Mouse (Mus musculus) left cerebral cortex, adult 2 months (tissue): ENCODE results near the gene Atp1b3. TPM values are rescaled to one million over a fixed set of nuclear protein-coding genes. Genes with fewer than 3 reads are reported as not detected.
"Not testable (repeated sequence)": the region's sequence is repeated elsewhere in the genome, so short reads cannot be mapped to it uniquely, and the experiment has no call there.

ENCODE experiments used
- DNase-seq, 2 experiments: peaks; one replicate each; pipeline ENCODE4 v3.0.0; 2021 to 2022; ENCODE audit warnings: low spot score in 2 of 2, mixed read lengths in 1 of 2; ENCODE audit errors: extremely low spot score in 1 of 2
- H3K27ac ChIP-seq: fragments of 200-600 bp; 2 replicates; pipeline ENCODE4 v1.8.1; 2022
- H3K4me3 ChIP-seq: fragments of 200-600 bp; 2 replicates; pipeline ENCODE4 v1.8.1; 2022
- CTCF ChIP-seq: fragments of 200-600 bp; IDR thresholded peaks from 2 replicates; pipeline ENCODE4 v1.8.1; 2022; ENCODE audit warnings: antibody characterized with exemption, mild to moderate bottlenecking, moderate library complexity
- intact Hi-C: fragments of 180-260 bp; cut with DNase I; formaldehyde crosslinking; loops from one replicate; pipeline ENCODE4 v1.15.1; 2025
- long read RNA-seq, 2 experiments: library from polyadenylated mRNA; stranded (forward); transcript quantifications; one replicate each; pipeline ENCODE4 v2.0.0; 2021; ENCODE audit warnings: borderline mapping rate in 2 of 2
- total RNA-seq, 2 experiments: library from RNA; stranded (reverse); gene quantifications; 2 replicates each; pipeline ENCODE4 v1.2.3; 2021

The Atp1b3 gene
- 10 to 100 TPM; 81.7 to 89.0 TPM for total RNA-seq
- long read RNA-seq, experiment 1, transcript Atp1b3-201 (7 exons, 1,994 nt), result major isoform, 32 of 65 reads
- long read RNA-seq, experiment 1, partial matches to known transcripts, result 2 of 65 reads
- long read RNA-seq, experiment 1, other reads (novel, unspliced or antisense), result 31 of 65 reads
- long read RNA-seq, experiment 2, transcript Atp1b3-201 (7 exons, 1,994 nt), result major isoform, 26 of 51 reads
- long read RNA-seq, experiment 2, partial matches to known transcripts, result 1 of 51 reads
- long read RNA-seq, experiment 2, other reads (novel, unspliced or antisense), result 24 of 51 reads

DNA sequence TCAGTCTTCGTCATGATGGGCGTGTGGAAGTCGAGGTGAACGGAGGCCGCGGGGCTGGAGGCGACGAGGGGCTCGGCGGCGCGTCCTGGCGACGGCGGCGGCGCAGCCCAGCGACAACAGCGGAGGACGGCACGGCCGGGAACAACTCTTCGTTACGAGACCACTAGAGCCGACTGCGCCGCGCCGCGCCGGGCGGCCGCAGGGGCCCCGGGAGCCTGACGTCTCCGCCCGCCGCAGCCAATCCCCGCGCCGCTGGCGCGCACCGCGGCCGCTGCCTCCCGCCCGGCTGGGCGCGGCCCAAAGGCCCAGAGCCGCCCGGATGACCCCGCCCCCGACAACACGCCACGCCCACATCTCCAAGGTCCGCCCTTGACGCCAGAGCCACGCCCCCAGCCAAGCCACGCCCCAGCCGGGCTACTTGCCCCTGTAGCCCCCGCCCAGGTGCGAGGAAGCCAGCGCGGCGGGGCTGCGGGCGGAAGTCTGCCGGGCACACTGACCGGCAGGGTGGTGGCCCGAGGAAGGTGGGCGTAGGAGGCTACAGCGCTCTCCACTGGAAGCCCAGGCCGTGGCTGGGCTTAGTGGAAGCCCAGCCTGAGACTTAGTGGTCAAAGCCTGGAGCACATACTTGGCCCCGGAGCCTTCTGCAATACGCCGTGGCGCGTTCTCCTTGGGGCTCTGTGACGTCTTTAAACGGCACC, at the start of gene Atp1b3:
Gene Atp1b3, minus strand, starts transcription at position 302 of the 698 bp plus-strand sequence.
- Histone ChIP-seq H3K4me3 (peak within 1 kb of the TSS; percentile 84), H3K27ac (peak within 1 kb of the TSS; percentile 87)
- intact Hi-C loops, result loop anchor here (1.0 to 10.0 kb wide), 3 partner anchors 73 to 281 kb away; partner anchors contain the start of gene Rnf7
- TF ChIP-seq CTCF, result no peak; the same call in 1 of the 2 replicates
- DNase-seq, result peak; percentile 99

DNA sequence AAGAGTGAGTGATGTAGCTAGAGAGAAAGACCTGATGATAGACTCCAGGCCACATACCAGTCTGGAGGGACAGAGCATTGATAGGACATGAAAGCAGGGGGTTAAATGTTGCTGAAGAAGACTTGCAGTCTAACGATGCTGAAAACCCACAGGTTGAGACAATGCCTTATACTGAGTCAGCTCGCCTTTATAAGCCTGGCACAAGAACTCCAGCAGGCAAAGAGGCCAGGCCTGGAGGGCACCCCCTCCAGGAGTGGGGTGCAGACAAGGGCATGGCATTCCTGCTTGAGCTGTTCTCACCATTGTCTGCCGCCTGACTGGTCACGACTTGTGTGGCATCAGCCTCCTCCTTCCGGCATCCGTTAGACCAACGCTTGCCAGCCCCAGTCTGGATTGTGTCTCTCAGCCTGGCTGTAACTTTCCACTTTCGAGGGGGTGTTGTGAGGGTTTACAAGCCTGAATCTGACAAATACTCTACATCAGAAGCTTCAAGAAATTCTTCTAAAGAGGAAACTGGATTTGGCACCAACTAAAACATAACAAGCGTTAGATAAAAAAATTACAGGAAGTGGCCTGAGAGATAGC, 48.7 kb upstream of the Atp1b3 start:
- Histone ChIP-seq H3K4me3 (no peak overlapping the region), H3K27ac (no peak overlapping the region)
- peak in 1 of 2 experiments; percentile 9 for DNase-seq
- TF ChIP-seq CTCF, result no peak
- intact Hi-C loops, result no loop called here

DNA sequence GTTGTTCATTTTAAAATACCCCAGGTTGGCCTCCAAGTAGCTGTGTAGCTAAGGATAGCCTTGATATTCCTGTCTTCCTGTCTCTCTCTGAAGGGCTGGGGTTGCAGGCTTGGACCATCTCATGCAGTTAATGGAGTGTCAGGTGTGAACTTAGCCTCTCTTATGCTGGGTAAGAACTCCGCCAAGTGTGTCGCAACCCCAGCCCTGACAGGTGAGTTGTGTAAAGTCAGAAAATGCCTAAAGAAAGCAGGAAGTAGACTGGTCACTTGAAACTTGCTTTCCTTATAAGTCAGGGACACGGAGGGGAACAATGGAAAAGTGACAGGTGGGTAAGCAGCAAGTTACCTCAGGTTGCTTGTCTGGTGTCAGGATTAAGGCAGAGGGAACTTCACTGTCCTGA, 40.1 kb upstream of the Atp1b3 start:
- Histone ChIP-seq H3K4me3 (no peak overlapping the region), H3K27ac (no peak overlapping the region)
- no peak for TF ChIP-seq CTCF
- DNase-seq, result no peak
- intact Hi-C loops, result no loop called here

DNA sequence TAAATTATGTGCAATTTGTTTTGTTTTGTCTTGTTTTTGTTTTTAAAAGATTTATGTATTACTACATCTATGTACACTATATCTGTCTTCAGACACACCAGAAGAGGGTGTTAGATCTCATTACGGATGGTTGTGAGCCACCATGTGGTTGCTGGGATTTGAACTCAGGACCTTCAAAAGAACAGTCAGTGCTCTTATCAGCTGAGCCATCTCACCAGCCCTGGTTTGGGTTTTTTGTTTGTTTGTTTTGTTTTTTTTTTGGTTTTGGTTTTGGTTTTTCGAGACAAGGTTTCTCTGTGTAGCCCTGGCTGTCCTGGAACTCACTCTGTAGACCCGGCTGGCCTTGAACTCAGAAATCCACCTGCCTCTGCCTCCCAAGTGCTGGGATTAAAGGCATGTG, 35.7 kb upstream of the Atp1b3 start:
- DNase-seq, H3K4me3 ChIP-seq, intact Hi-C loops, H3K27ac ChIP-seq: not testable (repeated sequence)

DNA sequence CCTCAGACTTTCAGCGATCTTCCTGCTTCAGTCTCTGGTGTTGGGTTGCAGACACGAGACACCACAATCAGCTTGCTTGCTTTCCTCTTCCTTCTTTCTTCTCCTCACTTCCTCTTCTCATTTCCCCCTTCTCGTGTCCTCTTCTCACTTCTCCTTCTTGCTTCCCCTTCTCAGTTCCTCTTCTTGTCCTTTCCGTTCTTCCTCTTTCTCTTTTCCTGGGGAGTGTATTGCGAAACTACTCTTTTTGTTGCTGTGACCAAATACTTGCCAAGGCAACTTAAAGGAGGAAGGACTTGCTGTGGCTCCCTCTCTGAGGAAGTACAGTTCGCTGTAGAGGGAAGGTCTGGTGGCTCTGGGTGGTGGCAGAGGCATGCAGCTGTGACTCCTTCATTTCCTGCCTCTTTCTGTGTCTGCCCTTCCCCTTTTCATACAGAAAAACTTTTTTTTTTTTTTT, 35.2 kb upstream of the Atp1b3 start:
- no peak for DNase-seq
- no peak for TF ChIP-seq CTCF
- Histone ChIP-seq H3K27ac (no peak overlapping the region), H3K4me3 (no peak overlapping the region)
- intact Hi-C loops, result no loop called here

DNA sequence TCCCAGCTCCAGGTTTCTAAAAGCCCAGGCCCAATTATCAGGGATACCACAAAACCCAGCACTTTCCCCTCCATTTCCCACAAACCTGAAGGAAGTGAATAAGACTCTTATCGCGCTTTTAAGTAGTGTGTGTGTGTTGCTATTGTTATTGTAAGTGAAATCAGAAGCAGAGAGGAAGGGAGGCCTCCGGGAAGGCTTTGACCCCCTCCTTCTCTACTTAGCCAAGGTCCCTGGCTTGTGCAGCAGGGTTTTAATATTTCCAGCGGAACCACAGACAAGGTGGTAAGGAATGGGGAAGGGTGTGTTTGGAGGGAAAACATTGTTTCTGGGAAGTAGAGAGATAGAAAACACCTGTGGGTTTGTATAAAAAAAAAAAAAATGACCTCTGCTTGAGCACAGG, 34.4 kb upstream of the Atp1b3 start:
- no peak for TF ChIP-seq CTCF
- no peak for DNase-seq
- Histone ChIP-seq H3K27ac (no peak overlapping the region), H3K4me3 (no peak overlapping the region)
- intact Hi-C loops, result no loop called here

DNA sequence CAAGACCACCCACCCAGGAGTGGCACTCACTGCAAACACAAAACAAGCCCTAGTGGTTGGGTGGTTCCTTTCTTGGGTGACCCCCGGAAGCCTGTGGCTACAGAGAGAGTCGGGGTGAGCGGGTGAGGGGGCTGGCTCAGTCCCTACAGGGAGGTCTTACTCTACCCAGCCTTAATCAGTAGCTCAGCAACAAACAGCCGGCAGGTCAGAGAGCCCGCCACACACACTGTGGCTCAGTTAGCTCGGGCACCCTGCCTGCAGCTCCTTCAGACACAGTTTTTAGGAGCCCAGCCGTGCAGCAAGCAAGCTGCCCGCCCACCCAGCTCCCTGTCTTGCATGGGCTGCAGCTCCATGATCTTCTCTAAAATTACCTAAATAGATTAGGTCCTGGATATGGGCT, 33.9 kb upstream of the Atp1b3 start:
- TF ChIP-seq CTCF, result no peak
- intact Hi-C loops, result no loop called here
- Histone ChIP-seq H3K4me3 (no peak overlapping the region), H3K27ac (no peak overlapping the region)
- no peak for DNase-seq

DNA sequence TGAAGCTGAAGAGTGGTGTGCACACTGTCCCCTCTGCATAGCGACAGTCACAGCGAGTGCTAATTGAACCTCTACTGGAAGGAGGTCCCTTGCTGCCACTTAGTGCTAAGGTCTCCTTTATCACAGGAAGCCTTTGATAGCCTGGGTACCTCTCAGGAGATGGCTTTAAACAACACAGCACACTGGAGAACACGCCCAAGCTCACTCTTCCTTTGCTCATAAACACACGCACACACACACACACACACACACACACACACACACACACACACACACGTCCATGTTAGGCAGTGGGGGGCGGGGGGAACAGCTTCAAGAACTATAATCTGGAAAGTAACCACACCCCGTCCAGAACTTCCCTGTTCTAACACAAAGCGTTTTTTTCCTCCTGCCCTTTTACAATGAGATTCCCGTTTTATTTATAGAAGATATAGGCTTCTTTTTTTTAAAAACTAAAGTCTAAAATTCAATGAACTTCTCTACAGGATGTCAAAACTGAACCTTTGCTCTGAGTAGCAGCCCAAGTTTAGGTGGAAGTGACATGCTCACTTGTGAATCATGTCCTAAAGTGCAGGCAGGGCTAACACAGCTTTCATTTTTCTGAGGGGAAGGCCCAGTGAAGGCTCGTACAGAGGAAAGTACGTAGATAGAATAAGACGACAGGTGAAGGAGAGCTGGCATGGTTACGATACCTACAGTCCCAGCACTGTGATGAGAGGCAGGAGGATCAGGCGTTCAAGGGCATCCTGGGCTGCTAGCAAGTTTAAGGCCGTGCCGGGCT, 30.9 kb upstream of the Atp1b3 start:
- H3K4me3 ChIP-seq, result no peak overlapping the region
- no peak for TF ChIP-seq CTCF
- no peak for DNase-seq
- intact Hi-C loops, result no loop called here
- no peak overlapping the region for H3K27ac ChIP-seq

DNA sequence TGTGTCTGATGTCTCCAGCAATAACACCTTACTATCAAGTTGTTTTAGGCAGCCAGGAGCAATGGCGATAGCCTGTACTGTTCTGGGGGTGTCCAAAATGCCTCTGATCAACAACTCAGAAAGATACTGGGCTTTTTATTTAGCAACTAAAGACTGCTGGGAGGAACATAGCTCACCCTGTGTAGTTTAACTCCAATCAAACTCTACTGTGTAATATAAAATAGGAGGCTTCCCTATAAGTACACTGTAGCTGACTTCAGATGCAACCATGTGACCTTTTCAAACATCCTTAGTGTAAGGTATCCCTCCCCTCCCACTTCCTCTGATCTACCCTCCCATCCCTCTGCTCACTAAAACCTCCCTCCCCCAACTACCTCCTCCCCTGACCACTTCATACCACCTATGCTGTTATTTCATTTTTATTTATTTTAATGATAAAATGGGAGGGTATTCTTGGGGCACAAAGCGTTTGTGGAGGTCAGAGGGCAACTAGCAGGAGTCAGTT, 29.5 kb upstream of the Atp1b3 start:
- intact Hi-C loops, result no loop called here
- no peak overlapping the region for H3K27ac ChIP-seq
- no peak overlapping the region for H3K4me3 ChIP-seq
- no peak for TF ChIP-seq CTCF
- no peak for DNase-seq

DNA sequence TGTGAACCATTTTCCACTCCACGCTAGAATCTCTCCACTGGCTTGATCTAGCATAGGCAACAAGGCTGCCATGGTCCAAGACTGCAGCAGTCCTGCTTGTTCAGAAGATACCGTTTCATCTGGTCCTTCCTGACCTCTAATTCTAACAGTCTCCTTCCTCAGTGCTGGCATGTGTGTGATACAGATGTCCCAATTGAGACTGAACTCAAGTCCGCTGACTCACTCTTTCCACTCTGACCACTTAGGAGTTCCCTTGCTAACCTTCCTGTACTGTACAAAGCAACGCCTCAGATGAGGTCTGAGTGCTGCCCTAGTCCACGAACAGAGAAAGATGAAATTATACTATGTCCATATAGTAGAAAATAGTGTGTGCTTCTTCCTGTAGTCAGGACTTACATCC, 28.9 kb upstream of the Atp1b3 start:
- DNase-seq, result no peak
- Histone ChIP-seq H3K27ac (no peak overlapping the region), H3K4me3 (no peak overlapping the region)
- intact Hi-C loops, result no loop called here
- no peak for TF ChIP-seq CTCF

DNA sequence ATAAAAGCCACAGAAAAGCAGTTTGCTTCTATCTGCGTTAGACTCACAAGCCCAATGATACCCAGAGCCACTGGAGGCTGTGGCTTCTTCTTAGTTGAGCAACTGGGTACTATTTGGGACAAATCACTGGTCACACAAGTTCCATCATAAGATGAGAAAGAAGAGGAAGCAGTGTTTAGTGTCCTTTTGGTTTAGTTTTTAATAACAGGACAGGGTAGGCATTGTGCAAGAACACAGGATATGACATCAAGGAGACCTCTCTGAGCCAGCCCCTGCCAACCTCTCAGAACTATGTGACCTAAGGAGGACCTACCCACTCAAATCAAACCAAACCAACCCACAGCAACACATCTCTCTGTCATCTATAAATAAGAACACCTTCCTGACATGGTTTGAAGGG, 27.7 kb upstream of the Atp1b3 start:
- H3K27ac ChIP-seq, result no peak overlapping the region
- no peak for DNase-seq
- TF ChIP-seq CTCF, result no peak
- H3K4me3 ChIP-seq, result no peak overlapping the region
- intact Hi-C loops, result no loop called here
